Mouse (Mus musculus) midbrain, embryonic 13.5 days (tissue): Measurements from ENCODE around the gene Itm2c. TPM values are rescaled to one million over a fixed set of nuclear protein-coding genes. Genes with fewer than 3 reads are reported as not detected.

Source experiments
- ATAC-seq: fragments of 200-750 bp; cut with Nextera tagmentation; 2 replicates; pipeline ENCODE4 v1.8.0; 2017; ENCODE audit warnings: mild to moderate bottlenecking, moderate TSS enrichment, moderate library complexity
- H3K27ac ChIP-seq: fragments of 300-500 bp; sonication (generic); 2 replicates; pipeline ENCODE4 v1.5.1; 2015; ENCODE audit warnings: inconsistent platforms, mild to moderate bottlenecking, moderate library complexity
- H3K27me3 ChIP-seq: fragments of 300-500 bp; sonication (generic); 2 replicates; pipeline ENCODE4 v1.6.1; 2015; ENCODE audit warnings: mild to moderate bottlenecking, inconsistent platforms
- H3K36me3 ChIP-seq: fragments of 300-500 bp; sonication (generic); 2 replicates; pipeline ENCODE4 v1.6.1; 2015; ENCODE audit warnings: mild to moderate bottlenecking, inconsistent platforms
- H3K4me1 ChIP-seq: fragments of 300-500 bp; sonication (generic); replicated peaks from 2 replicates; pipeline ENCODE4 v1.6.1; 2015; ENCODE audit warnings: inconsistent platforms
- H3K4me2 ChIP-seq: fragments of 300-500 bp; sonication (generic); replicated peaks from 2 replicates; pipeline ENCODE4 v1.6.1; 2015; ENCODE audit warnings: moderate library complexity, mild to moderate bottlenecking, inconsistent platforms
- H3K4me3 ChIP-seq: fragments of 300-500 bp; sonication (generic); replicated peaks from 2 replicates; pipeline ENCODE4 v1.5.1; 2015; ENCODE audit warnings: mild to moderate bottlenecking, inconsistent platforms
- H3K9ac ChIP-seq: fragments of 300-500 bp; sonication (generic); replicated peaks from 2 replicates; pipeline ENCODE4 v1.6.1; 2015; ENCODE audit warnings: mild to moderate bottlenecking, inconsistent platforms
- H3K9me3 ChIP-seq: fragments of 300-500 bp; sonication (generic); 2 replicates; pipeline ENCODE4 v1.6.1; 2016; ENCODE audit warnings: mild to moderate bottlenecking, inconsistent platforms
- WGBS: fragments of 180-500 bp; shearing (Covaris S2); methylation state at CpG from one replicate; pipeline ENCODE4 v1.1.7; 2015; 5-methylcytosine and 5-hydroxymethylcytosine counted together
- polyA plus RNA-seq: library from polyadenylated mRNA; unstranded; fragments of >200 nt; fragmentation: Nextera tagmentation; extraction: Ambion mirVana; gene quantifications from 2 replicates; pipeline ENCODE4 v1.2.1, GENCODE M21; 2015

Gene Itm2c
- polyA plus RNA-seq, 1 experiment from 2014 or later: 201 TPM

- WGBS: 97% methylated on average over 5 of the region's 5 CpGs
These were observed 31.1 kb downstream of the Itm2c start for GRCm38 (mm10) chr1:85925183-85925582.

GRCm38 (mm10) chr1:85928057-85928687, 34.1 kb downstream of the Itm2c start, which contains the start of gene 4933407L21Rik:
4933407L21Rik (plus strand) TSS chr1:85928483.
- no peak within 1 kb of the TSS for H3K9ac ChIP-seq
- peak within 1 kb of the TSS; percentile 89 for H3K27ac ChIP-seq
- ATAC-seq: peak; percentile 92
- peaks cover 32% of the 10 kb centered on the region for H3K4me1 ChIP-seq
- no peaks in the 10 kb centered on the region for H3K9me3 ChIP-seq
- no peaks in the 10 kb centered on the region for H3K36me3 ChIP-seq
- H3K27me3 ChIP-seq: no peaks in the 10 kb centered on the region
- H3K4me2 ChIP-seq: peak within 1 kb of the TSS; percentile 24
- H3K4me3 ChIP-seq: no peak within 1 kb of the TSS
- WGBS: 11% methylated on average over 4 of the region's 4 CpGs

More at GRCm38 (mm10) chr1:85925183-85925582, 31.1 kb downstream of the Itm2c start:
- Histone ChIP-seq H3K27me3 (no peaks in the 10 kb centered on the region), H3K4me1 (peaks cover 40% of the 10 kb centered on the region), H3K27ac (no peak overlapping the region), H3K4me2 (no peak overlapping the region), H3K9me3 (no peaks in the 10 kb centered on the region), H3K36me3 (no peaks in the 10 kb centered on the region), H3K9ac (no peak overlapping the region), H3K4me3 (no peak overlapping the region)
- ATAC-seq: no peak

DNA sequence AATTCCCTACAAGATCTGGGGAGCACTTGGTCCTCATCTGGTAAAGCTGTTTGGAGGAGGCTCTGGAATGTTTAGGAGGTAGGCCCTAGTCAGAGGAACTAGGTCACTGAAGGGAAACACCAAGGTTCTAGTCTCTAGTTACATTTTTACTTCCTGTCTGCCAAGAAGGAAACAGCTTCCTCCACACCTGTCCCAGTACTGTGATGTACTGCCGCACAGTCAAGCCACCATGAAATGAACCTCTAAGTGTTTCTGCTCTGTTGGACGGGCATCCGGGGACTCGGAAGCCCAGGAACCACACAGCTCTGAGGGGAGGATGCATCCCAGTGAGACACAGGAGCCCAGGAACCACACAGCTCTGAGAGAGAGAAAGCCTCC, 34.6 kb downstream of the Itm2c start:
- 72% methylated on average over 4 of the region's 4 CpGs for WGBS
- H3K27me3 ChIP-seq: no peaks in the 10 kb centered on the region
- no peaks in the 10 kb centered on the region for H3K36me3 ChIP-seq
- no peak overlapping the region for H3K9ac ChIP-seq
- H3K4me1 ChIP-seq: peaks cover 35% of the 10 kb centered on the region
- peak; percentile 34; the same call in 1 of the 2 replicates for ATAC-seq
- H3K4me2 ChIP-seq: peak overlapping the region; percentile 24
- no peak overlapping the region for H3K4me3 ChIP-seq
- no peaks in the 10 kb centered on the region for H3K9me3 ChIP-seq
- peak overlapping the region; percentile 89 for H3K27ac ChIP-seq

GRCm38 (mm10) chr1:85929406-85929805, 35.3 kb downstream of the Itm2c start:
- Histone ChIP-seq H3K9ac (no peak overlapping the region), H3K27me3 (no peaks in the 10 kb centered on the region), H3K4me1 (peaks cover 42% of the 10 kb centered on the region), H3K4me2 (no peak overlapping the region), H3K9me3 (no peaks in the 10 kb centered on the region), H3K4me3 (no peak overlapping the region), H3K36me3 (no peaks in the 10 kb centered on the region), H3K27ac (peak overlapping the region; percentile 89; the same call in 1 of the 2 replicates)
- 87% methylated on average over 6 of the region's 6 CpGs for WGBS
- ATAC-seq: no peak

DNA sequence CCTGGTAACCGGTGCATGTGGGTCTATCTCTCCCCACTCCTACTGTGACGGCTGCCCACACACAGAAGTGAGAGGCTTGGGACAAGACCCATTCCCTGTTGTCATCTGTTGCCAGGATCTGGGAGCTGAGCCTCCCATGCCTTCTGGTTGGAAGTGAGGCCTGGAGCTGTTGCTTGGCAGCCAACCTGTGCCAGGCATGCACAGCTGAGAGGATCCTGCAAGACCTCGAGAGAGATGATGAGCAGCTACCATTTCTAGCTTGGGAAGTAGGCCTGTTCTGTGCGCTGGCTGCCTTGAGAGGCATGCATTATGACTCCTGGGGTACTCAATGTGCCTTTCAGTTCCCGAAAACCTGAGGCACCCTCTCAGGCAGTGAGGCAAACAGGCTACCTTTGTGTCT, 37.1 kb downstream of the Itm2c start:
- Histone ChIP-seq H3K4me1 (peaks cover 51% of the 10 kb centered on the region), H3K9ac (no peak overlapping the region), H3K27ac (no peak overlapping the region), H3K4me2 (no peak overlapping the region), H3K27me3 (no peaks in the 10 kb centered on the region), H3K4me3 (no peak overlapping the region), H3K9me3 (no peaks in the 10 kb centered on the region), H3K36me3 (no peaks in the 10 kb centered on the region)
- 86% methylated on average over 5 of the region's 5 CpGs for WGBS
- no peak for ATAC-seq

DNA sequence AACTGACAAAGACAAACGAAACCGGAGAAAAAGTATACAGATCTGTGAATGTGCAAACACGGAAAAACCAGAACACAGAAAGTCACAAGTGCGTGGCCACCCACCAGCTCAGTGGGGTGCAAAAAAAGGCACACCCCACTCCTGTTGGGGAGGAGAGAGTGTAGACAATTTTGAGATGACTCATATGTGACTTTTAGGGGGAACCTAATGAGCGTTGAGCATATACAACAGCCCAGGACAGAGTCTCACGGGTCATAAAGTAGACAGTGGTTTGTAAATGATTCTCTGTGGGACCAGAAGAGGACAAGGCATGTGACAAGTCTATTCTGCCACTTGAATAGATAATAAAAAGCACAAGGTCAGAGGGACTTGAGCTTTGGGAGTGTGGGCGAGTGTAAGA, 39.1 kb downstream of the Itm2c start:
- peak overlapping the region; percentile 49 for H3K27ac ChIP-seq
- 22% methylated on average over 7 of the region's 7 CpGs for WGBS
- no peak overlapping the region for H3K4me3 ChIP-seq
- peaks cover 44% of the 10 kb centered on the region for H3K4me1 ChIP-seq
- H3K27me3 ChIP-seq: no peaks in the 10 kb centered on the region
- no peaks in the 10 kb centered on the region for H3K9me3 ChIP-seq
- peak overlapping the region; percentile 33; the same call in 1 of the 2 replicates for H3K4me2 ChIP-seq
- no peaks in the 10 kb centered on the region for H3K36me3 ChIP-seq
- no peak; the same call in 1 of the 2 replicates for ATAC-seq
- no peak overlapping the region for H3K9ac ChIP-seq

DNA sequence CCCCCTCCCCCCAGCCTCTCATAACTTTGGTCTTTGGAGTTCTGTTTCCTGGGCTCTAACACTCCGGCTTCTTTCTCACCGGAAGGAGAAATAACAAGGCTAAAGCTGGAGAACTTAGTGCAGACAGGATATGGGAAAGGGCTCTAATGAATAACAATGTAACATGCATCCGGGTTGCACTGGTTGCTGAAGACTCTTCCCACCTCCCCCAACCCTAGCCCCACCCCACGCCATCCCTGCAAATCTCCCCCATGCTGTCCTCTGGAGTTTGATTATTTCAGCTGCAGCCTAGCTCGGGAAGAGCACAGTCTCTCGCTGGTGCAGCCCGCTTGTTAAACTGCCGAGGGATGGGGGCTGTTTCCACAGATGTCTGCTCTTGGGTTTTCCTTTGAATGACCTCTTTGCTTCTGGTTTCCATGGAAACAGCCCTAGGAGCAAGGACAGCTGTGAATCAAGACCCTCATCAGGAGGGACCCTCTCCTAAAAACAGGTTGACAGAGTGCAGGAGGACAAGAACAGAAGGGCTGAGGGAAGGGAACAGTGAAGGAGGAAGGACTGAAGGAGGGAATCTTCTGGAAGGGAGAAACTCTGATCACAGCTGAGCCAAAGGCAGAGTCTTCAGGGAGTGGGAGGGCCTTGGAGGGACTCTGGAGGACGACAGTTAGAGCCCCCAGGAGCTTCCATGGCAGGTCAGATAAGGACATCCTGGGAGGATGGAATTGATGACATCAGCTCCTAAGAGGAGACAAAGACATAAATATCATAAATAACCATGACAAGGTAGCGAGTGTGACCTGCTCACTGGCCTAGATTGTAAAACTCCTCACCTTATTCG, 39.8 kb downstream of the Itm2c start:
- peak; percentile 75 for ATAC-seq
- peaks cover 37% of the 10 kb centered on the region for H3K4me1 ChIP-seq
- no peaks in the 10 kb centered on the region for H3K27me3 ChIP-seq
- H3K4me2 ChIP-seq: peak overlapping the region; percentile 33
- no peaks in the 10 kb centered on the region for H3K9me3 ChIP-seq
- 12% methylated on average over 11 of the region's 11 CpGs for WGBS
- peak overlapping the region; percentile 49 for H3K27ac ChIP-seq
- no peak overlapping the region for H3K9ac ChIP-seq
- H3K4me3 ChIP-seq: no peak overlapping the region
- H3K36me3 ChIP-seq: no peaks in the 10 kb centered on the region

GRCm38 (mm10) chr1:85934560-85934959, 40.5 kb downstream of the Itm2c start:
- Histone ChIP-seq H3K36me3 (no peaks in the 10 kb centered on the region), H3K27me3 (no peaks in the 10 kb centered on the region), H3K9me3 (no peaks in the 10 kb centered on the region), H3K4me2 (no peak overlapping the region), H3K4me3 (no peak overlapping the region), H3K27ac (peak overlapping the region; percentile 49), H3K9ac (no peak overlapping the region), H3K4me1 (peaks cover 30% of the 10 kb centered on the region)
- ATAC-seq: 0 out of 2 replicates have a peak, but pooled peaks have one; percentile 5
- WGBS: 11% methylated on average over 7 of the region's 7 CpGs

DNA sequence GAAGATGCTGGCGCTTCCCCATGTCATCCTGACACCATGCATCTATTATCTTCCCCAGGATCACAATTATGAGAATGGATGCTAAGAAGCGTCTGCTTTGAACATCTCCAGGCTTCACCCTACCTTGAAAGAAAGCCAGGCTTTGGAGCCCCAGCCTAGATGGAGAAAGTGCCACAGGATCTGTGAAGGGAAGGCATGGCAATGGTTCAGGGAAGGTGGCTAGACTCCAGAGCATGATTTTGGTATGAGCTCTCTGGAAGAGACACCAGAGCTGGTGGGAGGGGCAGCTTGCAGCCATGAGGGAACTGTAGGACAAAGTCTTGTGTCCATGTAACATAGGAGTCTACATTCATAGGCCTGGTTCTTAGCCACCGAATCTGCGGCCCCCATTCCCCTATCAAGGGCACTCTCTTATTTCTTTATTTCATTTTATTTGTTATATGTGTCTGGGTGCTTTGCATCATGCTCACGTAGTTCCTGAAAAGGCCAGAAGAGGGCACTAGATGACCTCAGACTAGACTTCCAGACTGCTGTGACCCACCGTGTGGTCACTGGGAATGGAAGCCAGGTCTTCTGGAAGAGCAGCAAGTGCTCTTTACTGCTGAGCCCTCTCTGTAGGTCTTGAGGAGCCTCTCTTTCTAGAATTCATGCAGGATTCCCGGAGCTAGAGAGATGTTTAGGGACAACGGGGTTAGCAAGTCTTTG, 41.2 kb downstream of the Itm2c start:
- no peak overlapping the region for H3K9ac ChIP-seq
- no peak overlapping the region for H3K4me2 ChIP-seq
- H3K27ac ChIP-seq: no peak overlapping the region
- H3K36me3 ChIP-seq: no peaks in the 10 kb centered on the region
- H3K9me3 ChIP-seq: no peaks in the 10 kb centered on the region
- H3K4me1 ChIP-seq: peaks cover 29% of the 10 kb centered on the region
- no peak for ATAC-seq
- no peaks in the 10 kb centered on the region for H3K27me3 ChIP-seq
- no peak overlapping the region for H3K4me3 ChIP-seq
- WGBS: 49% methylated on average over 8 of the region's 8 CpGs

DNA sequence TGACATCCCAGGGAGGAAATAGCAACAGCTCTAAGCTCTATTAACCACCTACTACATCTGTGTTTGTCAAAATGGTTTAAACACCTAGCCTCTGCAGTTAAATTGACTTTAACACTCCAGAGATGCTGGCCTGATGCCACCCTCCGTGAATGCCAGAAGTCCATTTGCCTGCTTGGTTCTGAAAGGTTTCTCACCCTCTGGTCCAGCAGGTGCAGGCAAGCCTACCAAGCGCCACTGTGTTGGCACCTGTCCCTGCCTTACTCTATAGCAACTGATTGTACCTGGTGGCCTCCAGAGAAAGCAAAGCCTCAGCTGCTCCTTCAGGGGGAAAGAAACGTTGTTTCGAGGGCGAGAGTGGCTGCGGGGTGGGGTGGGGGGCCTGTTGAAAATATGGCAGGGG, 42.2 kb downstream of the Itm2c start:
- H3K36me3 ChIP-seq: no peaks in the 10 kb centered on the region
- no peak for ATAC-seq
- H3K4me3 ChIP-seq: no peak overlapping the region
- H3K27me3 ChIP-seq: no peaks in the 10 kb centered on the region
- peaks cover 29% of the 10 kb centered on the region for H3K4me1 ChIP-seq
- H3K9ac ChIP-seq: no peak overlapping the region
- H3K4me2 ChIP-seq: no peak overlapping the region
- no peak overlapping the region for H3K27ac ChIP-seq
- H3K9me3 ChIP-seq: no peaks in the 10 kb centered on the region
- WGBS: 82% methylated on average over 6 of the region's 6 CpGs

DNA sequence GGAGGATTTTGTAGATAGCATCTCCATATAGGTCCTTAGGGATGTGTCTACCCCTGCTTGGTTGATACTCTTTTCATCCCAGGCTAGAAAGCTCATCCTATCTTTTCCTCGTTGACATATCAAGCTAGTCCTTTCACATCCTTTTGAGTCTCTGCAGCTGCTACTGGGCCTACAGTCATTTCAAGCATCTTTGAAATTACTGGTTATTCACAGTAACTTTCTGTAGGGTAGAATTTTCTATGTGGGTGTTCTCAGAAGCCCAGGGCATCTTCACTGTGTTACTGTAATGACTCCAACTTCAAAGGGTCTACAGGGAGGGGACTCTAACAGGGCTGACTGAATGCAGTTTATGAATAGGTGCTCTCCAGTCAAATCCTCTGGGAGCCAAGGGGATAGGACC, 43.2 kb downstream of the Itm2c start:
- no peak overlapping the region for H3K4me3 ChIP-seq
- WGBS: 85% methylated on average over 1 of the region's 1 CpGs
- no peak overlapping the region for H3K4me2 ChIP-seq
- H3K27me3 ChIP-seq: no peaks in the 10 kb centered on the region
- H3K36me3 ChIP-seq: no peaks in the 10 kb centered on the region
- H3K27ac ChIP-seq: no peak overlapping the region
- H3K4me1 ChIP-seq: peaks cover 28% of the 10 kb centered on the region
- H3K9me3 ChIP-seq: no peaks in the 10 kb centered on the region
- no peak overlapping the region for H3K9ac ChIP-seq
- ATAC-seq: no peak

GRCm38 (mm10) chr1:85942318-85942717, 48.2 kb downstream of the Itm2c start:
- no peaks in the 10 kb centered on the region for H3K27me3 ChIP-seq
- H3K4me3 ChIP-seq: no peak overlapping the region
- 88% methylated on average over 8 of the region's 8 CpGs for WGBS
- H3K9me3 ChIP-seq: peaks cover 8% of the 10 kb centered on the region
- no peak overlapping the region for H3K9ac ChIP-seq
- H3K27ac ChIP-seq: no peak overlapping the region
- H3K36me3 ChIP-seq: no peaks in the 10 kb centered on the region
- no peak for ATAC-seq
- H3K4me1 ChIP-seq: no peaks in the 10 kb centered on the region; the same call in 1 of the 2 replicates
- no peak overlapping the region for H3K4me2 ChIP-seq
